Mouse (Mus musculus) kidney, embryonic 16.5 days (tissue): Measurements from ENCODE around the gene Tmem198. TPM values are rescaled to one million over a fixed set of nuclear protein-coding genes. Genes with fewer than 3 reads are reported as not detected.

ENCODE experiments used
- ATAC-seq: fragments of 200-750 bp; cut with Nextera tagmentation; 2 replicates; pipeline ENCODE4 v1.8.0; 2017; ENCODE audit warnings: moderate TSS enrichment; ENCODE audit not compliant: low FRiP score, low TSS enrichment
- H3K27ac ChIP-seq: fragments of 300-500 bp; sonication (generic); 2 replicates; pipeline ENCODE4 v1.5.1; 2014; ENCODE audit warnings: low read length
- H3K27me3 ChIP-seq: fragments of 300-500 bp; sonication (generic); 2 replicates; pipeline ENCODE4 v1.6.1; 2014; ENCODE audit warnings: low read length, control low read depth, mixed read lengths; ENCODE audit not compliant: insufficient read depth
- H3K36me3 ChIP-seq: fragments of 300-500 bp; sonication (generic); 2 replicates; pipeline ENCODE4 v1.6.1; 2014; ENCODE audit warnings: low read length, control low read depth, mixed read lengths; ENCODE audit not compliant: insufficient read depth
- H3K4me1 ChIP-seq: fragments of 300-500 bp; sonication (generic); 2 replicates; pipeline ENCODE4 v1.6.1; 2014; ENCODE audit warnings: low read length, control low read depth, mixed read lengths; ENCODE audit not compliant: insufficient read depth
- H3K4me2 ChIP-seq: fragments of 300-500 bp; sonication (generic); replicated peaks from 2 replicates; pipeline ENCODE4 v1.6.1; 2014; ENCODE audit warnings: low read depth, low read length
- H3K4me3 ChIP-seq: fragments of 300-500 bp; sonication (generic); 2 replicates; pipeline ENCODE4 v1.5.1; 2014; ENCODE audit warnings: mild to moderate bottlenecking, low read length
- H3K9ac ChIP-seq: fragments of 300-500 bp; sonication (generic); replicated peaks from 2 replicates; pipeline ENCODE4 v1.6.1; 2014; ENCODE audit warnings: low read length
- H3K9me3 ChIP-seq: fragments of 300-500 bp; sonication (generic); 2 replicates; pipeline ENCODE4 v1.6.1; 2016; ENCODE audit warnings: low read length, control low read depth
- WGBS: fragments of 180-500 bp; shearing (Covaris S2); extraction: QIAGEN DNeasy Blood & Tissue Kit; methylation state at CpG from one replicate; pipeline ENCODE4 v1.1.7; 2014; 5-methylcytosine and 5-hydroxymethylcytosine counted together
- polyA plus RNA-seq: library from polyadenylated mRNA; unstranded; fragments of >200 nt; fragmentation: Nextera tagmentation; extraction: Ambion mirVana; gene quantifications from 2 replicates; pipeline ENCODE4 v1.2.1, GENCODE M21; 2015

Tmem198 gene
- polyA plus RNA-seq, 1 experiment from 2014 or later, result 0.77 TPM

GRCm38 (mm10) chr1:75444208-75444607 lies 35.1 kb upstream of the Tmem198 start:
- Histone ChIP-seq H3K4me3 (no peak overlapping the region), H3K9me3 (no peaks in the 10 kb centered on the region), H3K27ac (peak overlapping the region; percentile 7; the same call in 1 of the 2 replicates), H3K4me1 (peaks cover 71% of the 10 kb centered on the region), H3K9ac (no peak overlapping the region), H3K36me3 (peaks cover 5% of the 10 kb centered on the region; the same call in 1 of the 2 replicates), H3K4me2 (no peak overlapping the region), H3K27me3 (peaks cover 20% of the 10 kb centered on the region)
- WGBS, result 15% methylated on average over 3 of the region's 3 CpGs
- ATAC-seq, result no peak

GRCm38 (mm10) chr1:75445141-75445701 lies 34.1 kb upstream of the Tmem198 start:
- Histone ChIP-seq H3K9me3 (no peaks in the 10 kb centered on the region), H3K9ac (no peak overlapping the region), H3K4me1 (peaks cover 81% of the 10 kb centered on the region), H3K4me2 (peak overlapping the region; percentile 47; the same call in 1 of the 2 replicates), H3K36me3 (peaks cover 5% of the 10 kb centered on the region; the same call in 1 of the 2 replicates), H3K27ac (no peak overlapping the region), H3K27me3 (peaks cover 29% of the 10 kb centered on the region), H3K4me3 (no peak overlapping the region)
- no peak for ATAC-seq
- WGBS, result 13% methylated on average over 9 of the region's 9 CpGs

GRCm38 (mm10) chr1:75445751-75446611 lies 33.4 kb upstream of the Tmem198 start:
- H3K4me2 ChIP-seq, result peak overlapping the region; percentile 47
- no peaks in the 10 kb centered on the region for H3K9me3 ChIP-seq
- ATAC-seq, result 0 out of 2 replicates have a peak, but pooled peaks have one; percentile 9
- H3K4me1 ChIP-seq, result peaks cover 89% of the 10 kb centered on the region
- H3K9ac ChIP-seq, result peak overlapping the region; percentile 37
- no peaks in the 10 kb centered on the region for H3K36me3 ChIP-seq
- H3K27ac ChIP-seq, result peak overlapping the region; percentile 75
- peaks cover 37% of the 10 kb centered on the region for H3K27me3 ChIP-seq
- peak overlapping the region; percentile 24 for H3K4me3 ChIP-seq
- 1% methylated on average over 21 of the region's 22 CpGs for WGBS

- Histone ChIP-seq H3K27ac (peak overlapping the region; percentile 75), H3K9me3 (no peaks in the 10 kb centered on the region), H3K27me3 (peaks cover 44% of the 10 kb centered on the region), H3K4me1 (peaks cover 89% of the 10 kb centered on the region), H3K36me3 (no peaks in the 10 kb centered on the region), H3K4me2 (peak overlapping the region; percentile 47), H3K4me3 (peak overlapping the region; percentile 12; the same call in 1 of the 2 replicates), H3K9ac (peak overlapping the region; percentile 37)
- peak; percentile 27 for ATAC-seq
- 2% methylated on average over 20 of the region's 20 CpGs for WGBS
Observed at GRCm38 (mm10) chr1:75446656-75447055, 32.7 kb upstream of the Tmem198 start.

- H3K27me3 ChIP-seq, result peaks cover 49% of the 10 kb centered on the region
Observed at GRCm38 (mm10) chr1:75447265-75448051, 31.9 kb upstream of the Tmem198 start.

GRCm38 (mm10) chr1:75448052-75448431 lies 31.3 kb upstream of the Tmem198 start:
- H3K27ac ChIP-seq, result peak overlapping the region; percentile 44; the same call in 1 of the 2 replicates
- no peaks in the 10 kb centered on the region for H3K36me3 ChIP-seq
- WGBS, result 3% methylated on average over 7 of the region's 7 CpGs
- peak overlapping the region; percentile 46; the same call in 1 of the 2 replicates for H3K4me2 ChIP-seq
- H3K4me3 ChIP-seq, result no peak overlapping the region
- H3K4me1 ChIP-seq, result peaks cover 85% of the 10 kb centered on the region
- no peak overlapping the region; the same call in 1 of the 2 replicates for H3K9ac ChIP-seq
- peaks cover 51% of the 10 kb centered on the region for H3K27me3 ChIP-seq
- no peaks in the 10 kb centered on the region for H3K9me3 ChIP-seq
- 0 out of 2 replicates have a peak, but pooled peaks have one; percentile 0 for ATAC-seq

More at GRCm38 (mm10) chr1:75447265-75448051, 31.9 kb upstream of the Tmem198 start:
- Histone ChIP-seq H3K9me3 (no peaks in the 10 kb centered on the region), H3K4me3 (peak overlapping the region; percentile 8; the same call in 1 of the 2 replicates), H3K36me3 (no peaks in the 10 kb centered on the region), H3K27ac (peak overlapping the region; percentile 44; the same call in 1 of the 2 replicates), H3K4me2 (peak overlapping the region; percentile 46), H3K9ac (no peak overlapping the region), H3K4me1 (peaks cover 85% of the 10 kb centered on the region)
- 1% methylated on average over 10 of the region's 10 CpGs for WGBS
- ATAC-seq, result peak; percentile 21

- Histone ChIP-seq H3K9me3 (no peaks in the 10 kb centered on the region), H3K4me1 (peaks cover 85% of the 10 kb centered on the region), H3K27me3 (peaks cover 51% of the 10 kb centered on the region), H3K9ac (no peak overlapping the region; the same call in 1 of the 2 replicates), H3K27ac (no peak overlapping the region), H3K36me3 (no peaks in the 10 kb centered on the region), H3K4me2 (peak overlapping the region; percentile 10; the same call in 1 of the 2 replicates), H3K4me3 (no peak overlapping the region)
- ATAC-seq, result no peak
- WGBS, result 3% methylated on average over 14 of the region's 14 CpGs
Observed at GRCm38 (mm10) chr1:75448937-75449336, 30.4 kb upstream of the Tmem198 start.

GRCm38 (mm10) chr1:75449377-75450135 lies 29.8 kb upstream of the Tmem198 start:
- Histone ChIP-seq H3K9me3 (no peaks in the 10 kb centered on the region), H3K9ac (no peak overlapping the region), H3K4me3 (no peak overlapping the region), H3K27ac (no peak overlapping the region), H3K36me3 (no peaks in the 10 kb centered on the region), H3K4me1 (peaks cover 85% of the 10 kb centered on the region), H3K27me3 (peaks cover 51% of the 10 kb centered on the region), H3K4me2 (peak overlapping the region; percentile 56; the same call in 1 of the 2 replicates)
- ATAC-seq, result no peak
- 14% methylated on average over 8 of the region's 8 CpGs for WGBS
